Mouse (Mus musculus): ENCODE measurements around the gene Olfr1328. TPM values are rescaled to one million over a fixed set of nuclear protein-coding genes. Genes with fewer than 3 reads are reported as not detected.
"Not testable (repeated sequence)": the region's sequence is repeated elsewhere in the genome, so short reads cannot be mapped to it uniquely, and the experiment has no call there.

Gene Olfr1328
- polyA plus RNA-seq, 2 experiments = not detected

- H3K4me3 ChIP-seq (ENCODE audit: insufficient read depth in 1 of 2, low read depth in 2 of 2, low read length in 2 of 2) = no peak overlapping the region
- H3K36me3 ChIP-seq (replicated peaks; ENCODE audit: control insufficient read depth, insufficient read depth, low read depth) = no peaks in the 10 kb centered on the region
- H3K9ac ChIP-seq (replicated peaks) = no peak overlapping the region
- TF ChIP-seq EP300 (IDR thresholded peaks at IDR 0.05; ENCODE audit: low read depth) = no peak
- no peak for TF ChIP-seq CTCF (IDR thresholded peaks at IDR 0.05; ENCODE audit: low read depth)
- H3K4me1 ChIP-seq (replicated peaks; ENCODE audit: control insufficient read depth in 2 of 2, insufficient read depth in 2 of 2, low read length in 1 of 2) = no peaks in the 10 kb centered on the region
- no peak overlapping the region for H3K4me2 ChIP-seq (ENCODE audit: low read depth)
- H3K27ac ChIP-seq = no peak overlapping the region
- no peak for DNase-seq (ENCODE audit: low read depth in 3 of 3, low spot score in 3 of 3)
- no peak for ATAC-seq (ENCODE audit: insufficient read depth)
- no peaks in the 10 kb centered on the region for H3K9me3 ChIP-seq (ENCODE audit: control insufficient read depth, low read length)
- 62% methylated on average over 7 of the region's 7 CpGs for WGBS (ENCODE audit: insufficient replicate concordance)
- no peaks in the 10 kb centered on the region for H3K27me3 ChIP-seq (ENCODE audit: control insufficient read depth, insufficient read depth, low read length)
Measured at GRCm38 (mm10) chr4:118958812-118959211, 20.4 kb upstream of the Olfr1328 start.

GRCm38 (mm10) chr4:118931326-118931725 is 7.1 kb downstream of the Olfr1328 start:
- H3K9me3 ChIP-seq (ENCODE audit: control insufficient read depth, low read length); DNase-seq (ENCODE audit: low read depth in 3 of 3, low spot score in 3 of 3); H3K4me3 ChIP-seq (ENCODE audit: insufficient read depth in 1 of 2, low read depth in 2 of 2, low read length in 2 of 2); ATAC-seq (ENCODE audit: insufficient read depth); H3K27ac ChIP-seq; H3K27me3 ChIP-seq (ENCODE audit: control insufficient read depth, insufficient read depth, low read length); H3K9ac ChIP-seq (replicated peaks); H3K4me1 ChIP-seq (replicated peaks; ENCODE audit: control insufficient read depth in 2 of 2, insufficient read depth in 2 of 2, low read length in 1 of 2); H3K36me3 ChIP-seq (replicated peaks; ENCODE audit: control insufficient read depth, insufficient read depth, low read depth); H3K4me2 ChIP-seq (ENCODE audit: low read depth): not testable (repeated sequence)
- 60% methylated on average over 3 of the region's 3 CpGs for WGBS (ENCODE audit: insufficient replicate concordance)

GRCm38 (mm10) chr4:118917365-118917764 is 21.0 kb downstream of the Olfr1328 start, which contains the start of gene Olfr1329:
Olfr1329 (minus strand) TSS chr4:118917465.
- H3K4me3 ChIP-seq (ENCODE audit: insufficient read depth in 1 of 2, low read depth in 2 of 2, low read length in 2 of 2); ATAC-seq (ENCODE audit: insufficient read depth); H3K9me3 ChIP-seq (ENCODE audit: control insufficient read depth, low read length); H3K4me2 ChIP-seq (ENCODE audit: low read depth); H3K36me3 ChIP-seq (replicated peaks; ENCODE audit: control insufficient read depth, insufficient read depth, low read depth); H3K27ac ChIP-seq; DNase-seq (ENCODE audit: low read depth in 3 of 3, low spot score in 3 of 3); H3K9ac ChIP-seq (replicated peaks); H3K4me1 ChIP-seq (replicated peaks; ENCODE audit: control insufficient read depth in 2 of 2, insufficient read depth in 2 of 2, low read length in 1 of 2); H3K27me3 ChIP-seq (ENCODE audit: control insufficient read depth, insufficient read depth, low read length): not testable (repeated sequence)
- WGBS (ENCODE audit: insufficient replicate concordance) = 33% methylated on average over 2 of the region's 2 CpGs

GRCm38 (mm10) chr4:118901981-118902380 is 36.4 kb downstream of the Olfr1328 start:
- Histone ChIP-seq H3K4me2 (ENCODE audit: low read depth) (no peak overlapping the region), H3K9me3 (ENCODE audit: control insufficient read depth, low read length) (no peaks in the 10 kb centered on the region), H3K27me3 (ENCODE audit: control insufficient read depth, insufficient read depth, low read length) (no peaks in the 10 kb centered on the region), H3K27ac (no peak overlapping the region), H3K4me3 (ENCODE audit: insufficient read depth in 1 of 2, low read depth in 2 of 2, low read length in 2 of 2) (no peak overlapping the region), H3K9ac (replicated peaks) (no peak overlapping the region), H3K36me3 (replicated peaks; ENCODE audit: control insufficient read depth, insufficient read depth, low read depth) (no peaks in the 10 kb centered on the region), H3K4me1 (replicated peaks; ENCODE audit: control insufficient read depth in 2 of 2, insufficient read depth in 2 of 2, low read length in 1 of 2) (no peaks in the 10 kb centered on the region)
- ATAC-seq (ENCODE audit: insufficient read depth) (no peak), DNase-seq (ENCODE audit: low read depth in 3 of 3, low spot score in 3 of 3) (no peak)
- TF ChIP-seq EP300 (IDR thresholded peaks at IDR 0.05; ENCODE audit: low read depth) (no peak), CTCF (IDR thresholded peaks at IDR 0.05; ENCODE audit: low read depth) (no peak)
- 43% methylated on average over 2 of the region's 2 CpGs for whole genome bisulfite sequencing (ENCODE audit: insufficient replicate concordance)

- 46% methylated on average over 1 of the region's 1 CpGs for WGBS (ENCODE audit: insufficient replicate concordance)
- ATAC-seq (ENCODE audit: insufficient read depth) = no peak
- Histone ChIP-seq H3K4me3 (ENCODE audit: insufficient read depth in 1 of 2, low read depth in 2 of 2, low read length in 2 of 2) (no peak within 1 kb of the TSS), H3K9me3 (ENCODE audit: control insufficient read depth, low read length) (no peaks in the 10 kb centered on the region), H3K27ac (no peak within 1 kb of the TSS), H3K36me3 (replicated peaks; ENCODE audit: control insufficient read depth, insufficient read depth, low read depth) (no peaks in the 10 kb centered on the region), H3K9ac (replicated peaks) (no peak within 1 kb of the TSS), H3K27me3 (ENCODE audit: control insufficient read depth, insufficient read depth, low read length) (no peaks in the 10 kb centered on the region), H3K4me1 (replicated peaks; ENCODE audit: control insufficient read depth in 2 of 2, insufficient read depth in 2 of 2, low read length in 1 of 2) (no peaks in the 10 kb centered on the region), H3K4me2 (ENCODE audit: low read depth) (no peak within 1 kb of the TSS)
- TF ChIP-seq EP300 (IDR thresholded peaks at IDR 0.05; ENCODE audit: low read depth) = no peak
- TF ChIP-seq CTCF (IDR thresholded peaks at IDR 0.05; ENCODE audit: low read depth) = no peak
- no peak for DNase-seq (ENCODE audit: low read depth in 3 of 3, low spot score in 3 of 3)
Measured at GRCm38 (mm10) chr4:118888297-118888696, 50.1 kb downstream of the Olfr1328 start, which contains the start of gene Olfr1330. Olfr1330 (plus strand) TSS chr4:118888597.

Other genes with a start within 250 kb of the Olfr1328 start
- not detected in 2 replicates for gene Olfr1342, start 245.9 kb downstream of the Olfr1328 start, polyA plus RNA-seq (2012; rRNA removed)
- gene Olfr1342, start 245.9 kb downstream of the Olfr1328 start, polyA plus RNA-seq (2014; fragmentation: Nextera tagmentation; extraction: Ambion mirVana) = not detected in 2 replicates
- gene Olfr1341, start 235.1 kb downstream of the Olfr1328 start, polyA plus RNA-seq (2012; rRNA removed) = not detected in 2 replicates
- gene Olfr1341, start 235.1 kb downstream of the Olfr1328 start, polyA plus RNA-seq (2014; fragmentation: Nextera tagmentation; extraction: Ambion mirVana) = not detected in 2 replicates
- gene Olfr1340, start 218.5 kb downstream of the Olfr1328 start, polyA plus RNA-seq (2012; rRNA removed) = not detected in 2 replicates
- not detected in 2 replicates for gene Olfr1340, start 218.5 kb downstream of the Olfr1328 start, polyA plus RNA-seq (2014; fragmentation: Nextera tagmentation; extraction: Ambion mirVana)
- gene Olfr1339, start 206.4 kb downstream of the Olfr1328 start, polyA plus RNA-seq (2012; rRNA removed) = not detected in 2 replicates
- not detected in 2 replicates for gene Olfr1339, start 206.4 kb downstream of the Olfr1328 start, polyA plus RNA-seq (2014; fragmentation: Nextera tagmentation; extraction: Ambion mirVana)
- not detected in 2 replicates for gene Olfr1338, start 179.9 kb downstream of the Olfr1328 start, polyA plus RNA-seq (2012; rRNA removed)
- not detected in 2 replicates for gene Olfr1338, start 179.9 kb downstream of the Olfr1328 start, polyA plus RNA-seq (2014; fragmentation: Nextera tagmentation; extraction: Ambion mirVana)
- not detected in 2 replicates for gene Olfr1337, start 156.0 kb downstream of the Olfr1328 start, polyA plus RNA-seq (2012; rRNA removed)
- not detected in 2 replicates for gene Olfr1337, start 156.0 kb downstream of the Olfr1328 start, polyA plus RNA-seq (2014; fragmentation: Nextera tagmentation; extraction: Ambion mirVana)
- gene Olfr1335, start 128.7 kb downstream of the Olfr1328 start, polyA plus RNA-seq (2012; rRNA removed) = not detected in 2 replicates
- gene Olfr1335, start 128.7 kb downstream of the Olfr1328 start, polyA plus RNA-seq (2014; fragmentation: Nextera tagmentation; extraction: Ambion mirVana) = not detected in 2 replicates
- not detected in 2 replicates for gene Olfr1333, start 102.3 kb downstream of the Olfr1328 start, polyA plus RNA-seq (2012; rRNA removed)
- gene Olfr1333, start 102.3 kb downstream of the Olfr1328 start, polyA plus RNA-seq (2014; fragmentation: Nextera tagmentation; extraction: Ambion mirVana) = not detected in 2 replicates
- gene Olfr1331, start 74.0 kb downstream of the Olfr1328 start, polyA plus RNA-seq (2012; rRNA removed) = not detected in 2 replicates
- gene Olfr1331, start 74.0 kb downstream of the Olfr1328 start, polyA plus RNA-seq (2014; fragmentation: Nextera tagmentation; extraction: Ambion mirVana) = not detected in 2 replicates
- not detected in 2 replicates for gene Olfr1330, start 50.0 kb downstream of the Olfr1328 start, polyA plus RNA-seq (2012; rRNA removed)
- gene Olfr1330, start 50.0 kb downstream of the Olfr1328 start, polyA plus RNA-seq (2014; fragmentation: Nextera tagmentation; extraction: Ambion mirVana) = not detected in 2 replicates
- not detected in 2 replicates for gene Olfr1329, start 21.1 kb downstream of the Olfr1328 start, polyA plus RNA-seq (2012; rRNA removed)
- not detected in 2 replicates for gene Olfr1329, start 21.1 kb downstream of the Olfr1328 start, polyA plus RNA-seq (2014; fragmentation: Nextera tagmentation; extraction: Ambion mirVana)
- gene Lao1, start 23.0 kb upstream of the Olfr1328 start, polyA plus RNA-seq (2012; rRNA removed) = not detected in 2 replicates
- gene Lao1, start 23.0 kb upstream of the Olfr1328 start, polyA plus RNA-seq (2014; fragmentation: Nextera tagmentation; extraction: Ambion mirVana) = not detected in 2 replicates
- gene Slc2a1, start 170.1 kb upstream of the Olfr1328 start, polyA plus RNA-seq (2012; rRNA removed) = 173 and 192 TPM in 2 replicates
- gene Slc2a1, start 170.1 kb upstream of the Olfr1328 start, polyA plus RNA-seq (2014; fragmentation: Nextera tagmentation; extraction: Ambion mirVana) = 259 and 296 TPM in 2 replicates
- gene Zfp691, start 235.6 kb upstream of the Olfr1328 start, polyA plus RNA-seq (2012; rRNA removed) = 2.6 and 3.3 TPM in 2 replicates
- gene Zfp691, start 235.6 kb upstream of the Olfr1328 start, polyA plus RNA-seq (2014; fragmentation: Nextera tagmentation; extraction: Ambion mirVana) = 1.5 and 2.3 TPM in 2 replicates